Mouse (Mus musculus): ENCODE measurements at regions not wholly inside any gene's neighbourhood (a gene's known extent, or its start where the extent isn't known, plus 50 kb on each side); places are given as distances from the start of the nearest gene placed in this dataset.
"Not testable (repeated sequence)": the region's sequence is repeated elsewhere in the genome, so short reads cannot be mapped to it uniquely, and the experiment has no call there.

- no peak for DNase-seq (ENCODE audit: low spot score)
Observed at GRCm38 (mm10) chr6:31133896-31134735, 175.2 kb upstream of the Klf14 start.

DNA sequence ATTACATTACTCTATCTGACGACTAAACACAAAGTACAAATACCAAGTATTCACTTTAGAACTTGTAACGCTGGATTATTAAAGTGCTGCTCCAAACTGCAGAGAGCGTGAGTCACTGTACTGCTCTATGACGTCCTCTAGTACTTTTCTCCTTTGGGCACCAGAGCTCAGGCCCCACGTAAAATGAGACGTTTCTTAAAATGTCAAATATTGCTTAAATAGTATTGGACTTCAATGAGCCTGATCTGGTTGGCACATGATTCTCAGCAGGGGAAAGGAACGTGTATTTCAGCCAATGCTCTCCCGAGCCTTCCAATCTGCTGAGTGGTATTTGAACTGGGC lies 175.8 kb upstream of the Klf14 start:
- no peak for DNase-seq (ENCODE audit: low spot score)

GRCm38 (mm10) chr6:31135580-31135979 lies 176.7 kb upstream of the Klf14 start:
- DNase-seq (ENCODE audit: low spot score), result no peak

- DNase-seq (ENCODE audit: low spot score), result no peak
Observed at GRCm38 (mm10) chr6:31136895-31137294, 178.0 kb upstream of the Klf14 start.

DNA sequence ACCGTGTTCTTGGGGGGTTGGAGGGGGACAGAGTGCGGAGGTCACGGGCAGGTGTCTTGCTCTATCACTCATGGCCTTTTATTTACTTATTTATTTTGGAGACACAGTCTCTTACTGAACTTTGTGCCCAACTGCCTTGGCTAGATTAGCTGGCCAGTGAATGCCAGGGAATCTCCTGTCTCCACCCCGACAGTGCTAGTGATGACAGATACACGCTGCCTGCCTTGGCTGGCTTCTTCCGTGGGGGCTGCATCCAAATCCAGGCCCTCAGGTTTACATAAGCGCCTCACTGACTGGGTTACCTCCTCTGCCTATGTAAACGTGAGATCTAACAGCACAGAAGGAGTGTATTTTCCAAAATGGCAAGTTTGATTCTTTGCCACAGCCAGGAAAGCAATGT lies 178.5 kb upstream of the Klf14 start:
- no peak for DNase-seq (ENCODE audit: low spot score)

DNA sequence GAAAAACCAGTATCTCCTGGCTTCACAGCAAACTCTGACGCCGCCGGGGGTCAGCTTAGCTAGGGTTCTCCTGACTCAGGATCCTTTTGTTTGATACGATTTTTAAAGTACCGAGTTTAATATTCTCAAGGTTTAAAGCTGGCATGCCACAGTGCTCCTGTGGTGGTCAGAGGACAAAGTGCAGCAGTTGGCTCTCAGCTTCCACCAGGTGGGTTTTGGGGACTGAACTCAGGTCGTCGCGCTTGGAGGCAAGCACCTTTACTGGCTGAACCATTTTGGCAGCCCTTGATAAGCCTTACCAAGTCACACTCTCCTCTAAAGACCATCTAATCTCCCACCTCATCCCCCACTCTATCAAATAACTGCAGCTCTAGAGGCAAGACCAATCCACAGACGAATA lies 181.1 kb upstream of the Klf14 start:
- DNase-seq (ENCODE audit: low spot score), result no peak

DNA sequence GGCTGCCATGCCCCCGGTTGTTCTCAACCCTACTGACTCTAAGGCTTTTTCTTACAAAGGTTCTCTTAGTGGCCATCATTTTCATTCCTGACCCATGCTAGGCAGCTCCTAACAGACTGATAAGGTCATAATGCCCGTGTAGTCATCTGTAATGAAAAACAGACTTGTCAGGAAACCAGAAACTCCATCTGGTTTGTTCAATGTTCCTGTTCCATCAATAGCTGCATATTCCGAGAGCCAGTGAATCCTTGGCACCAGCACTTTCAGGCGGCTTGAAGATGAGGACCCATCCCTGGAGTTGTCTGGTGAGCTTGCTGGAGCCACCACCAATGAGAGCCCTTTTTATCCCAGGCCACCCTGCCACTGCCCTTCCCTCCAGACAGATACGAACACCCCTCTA lies 181.7 kb upstream of the Klf14 start:
- DNase-seq (ENCODE audit: low spot score), result no peak

- no peak for DNase-seq (ENCODE audit: low spot score)
Observed at GRCm38 (mm10) chr6:31141486-31141885, 182.6 kb upstream of the Klf14 start.

DNA sequence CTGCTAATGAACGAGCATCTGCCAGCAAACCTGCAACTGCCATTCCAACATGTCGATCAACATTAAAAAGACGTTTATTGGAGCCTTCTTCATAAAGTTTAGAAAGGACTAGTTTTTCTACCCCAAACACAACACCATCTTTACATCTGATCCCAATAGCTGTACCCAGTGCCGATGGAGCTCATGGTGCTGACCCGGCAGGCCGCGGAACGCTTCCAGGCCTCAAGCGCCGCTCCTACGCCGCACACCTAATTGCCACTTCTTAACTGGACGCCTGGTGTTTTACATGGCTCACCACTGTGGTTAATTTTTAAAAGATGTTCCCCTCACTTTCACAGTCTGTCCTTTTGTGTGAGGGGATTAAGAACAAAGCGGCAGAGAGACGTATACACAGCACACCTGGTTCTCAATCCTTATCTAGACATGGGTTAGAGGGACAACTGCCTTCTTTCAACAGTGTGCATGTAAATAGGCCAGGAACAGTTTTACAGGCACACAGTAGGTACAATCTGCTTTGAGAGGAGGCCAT lies 183.7 kb upstream of the Klf14 start:
- not testable (repeated sequence) for DNase-seq (ENCODE audit: low spot score)

DNA sequence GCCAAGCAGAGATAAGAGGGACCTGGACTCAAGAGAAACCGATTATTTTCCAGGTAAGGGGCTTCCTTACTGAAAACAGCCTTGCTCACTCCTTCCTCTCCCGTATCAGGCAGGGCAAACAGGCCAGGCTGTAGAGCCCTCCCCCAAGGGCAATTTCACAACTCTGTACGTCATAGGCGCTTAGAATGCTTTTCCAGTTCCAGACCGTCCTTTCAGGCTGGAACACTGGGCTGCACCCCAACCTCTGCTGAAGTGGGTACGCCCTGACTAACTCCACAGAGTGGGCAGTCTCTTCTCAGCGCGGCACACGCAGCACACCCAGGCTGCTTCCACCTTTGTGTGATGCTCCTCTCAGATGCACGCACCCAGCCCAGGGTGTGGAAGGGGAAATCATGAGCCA lies 186.8 kb upstream of the Klf14 start:
- no peak for DNase-seq (ENCODE audit: low spot score)

DNA sequence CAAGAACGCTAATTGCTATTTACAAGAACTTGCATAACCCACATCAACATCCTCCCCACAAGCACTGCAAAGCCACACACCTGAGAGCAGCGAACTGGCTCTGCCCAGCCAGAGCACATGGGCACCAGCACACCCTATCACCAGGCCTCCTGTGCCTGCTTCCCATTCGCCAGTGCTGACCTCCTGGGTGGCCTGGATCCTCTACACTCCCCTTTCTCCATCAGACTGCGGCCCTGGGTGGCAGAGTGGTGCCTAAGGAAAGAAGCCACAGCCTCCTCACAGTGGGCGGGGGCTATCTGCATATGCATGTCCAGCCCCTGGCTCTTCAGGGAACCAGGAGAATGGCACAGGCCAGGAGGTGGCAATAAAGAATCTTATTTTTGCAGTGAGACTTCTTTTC lies 187.9 kb upstream of the Klf14 start:
- DNase-seq (ENCODE audit: low spot score), result no peak

GRCm38 (mm10) chr6:31147682-31148081 lies 188.8 kb upstream of the Klf14 start:
- DNase-seq (ENCODE audit: low spot score), result no peak

GRCm38 (mm10) chr6:31148311-31148856 lies 189.5 kb upstream of the Klf14 start:
- DNase-seq (ENCODE audit: low spot score), result no peak

- no peak for DNase-seq (ENCODE audit: low spot score)
Observed at GRCm38 (mm10) chr6:31149164-31149563, 190.3 kb upstream of the Klf14 start.

- DNase-seq (ENCODE audit: low spot score), result no peak
Observed at GRCm38 (mm10) chr6:31150416-31150815, 191.5 kb upstream of the Klf14 start.

DNA sequence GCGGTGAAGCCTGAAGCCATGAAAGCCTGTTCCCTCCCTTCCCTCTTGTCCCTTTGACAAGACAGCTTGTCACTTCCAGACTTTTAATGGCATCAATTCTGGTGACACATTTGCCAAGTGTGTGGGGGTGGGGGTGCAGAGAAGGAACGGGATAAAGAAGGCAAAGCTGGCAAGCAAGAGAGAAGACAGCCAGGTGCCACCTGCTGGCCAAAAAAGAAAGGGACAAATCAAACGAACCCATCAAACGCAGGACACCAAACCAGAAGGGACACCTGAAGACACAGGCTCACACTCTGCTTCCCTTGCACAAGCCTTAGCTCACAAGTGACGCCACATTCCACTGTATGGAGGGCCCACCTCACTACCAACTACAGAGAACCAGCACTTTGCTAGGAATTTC lies 197.0 kb upstream of the Klf14 start:
- DNase-seq (ENCODE audit: low spot score), result no peak

GRCm38 (mm10) chr6:31156999-31157398 lies 198.1 kb upstream of the Klf14 start:
- DNase-seq (ENCODE audit: low spot score), result no peak

GRCm38 (mm10) chr6:31157429-31157828 lies 198.6 kb upstream of the Klf14 start:
- DNase-seq (ENCODE audit: low spot score), result no peak

GRCm38 (mm10) chr6:31158648-31159047 lies 199.8 kb upstream of the Klf14 start:
- DNase-seq (ENCODE audit: low spot score), result no peak

DNA sequence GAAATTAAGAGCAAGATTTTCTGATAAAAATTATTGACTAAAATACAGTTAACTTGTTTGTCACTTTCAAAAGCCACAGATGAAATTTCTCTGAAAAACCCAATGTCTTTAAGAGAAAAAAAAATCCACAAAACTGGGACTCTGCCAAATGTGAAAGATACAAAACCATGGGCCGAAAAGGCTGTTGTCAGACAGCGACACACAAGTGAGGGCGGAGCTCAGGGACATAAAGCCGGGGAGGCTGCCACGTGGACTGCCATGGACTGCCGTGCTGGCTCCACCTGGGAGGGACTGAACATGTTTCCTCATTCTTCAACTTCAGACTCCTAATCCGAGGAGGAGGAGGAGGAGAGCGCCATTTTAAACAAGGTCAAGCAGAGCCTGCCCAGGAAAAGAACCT lies 200.4 kb upstream of the Klf14 start:
- DNase-seq (ENCODE audit: low spot score), result no peak

- DNase-seq (ENCODE audit: low spot score), result no peak
Observed at GRCm38 (mm10) chr6:31159935-31160670, 201.2 kb upstream of the Klf14 start.

GRCm38 (mm10) chr6:31161445-31162340 lies 202.8 kb upstream of the Klf14 start:
- no peak for DNase-seq (ENCODE audit: low spot score)

Data from spleen, adult 12 weeks (tissue).